Mouse (Mus musculus) layer of hippocampus, postnatal 14 days (tissue): Measurements from ENCODE around the gene Atp6v1a. TPM values are rescaled to one million over a fixed set of nuclear protein-coding genes. Genes with fewer than 3 reads are reported as not detected.

Experiments used
- DNase-seq, 2 experiments: peaks; one replicate each; pipeline ENCODE4 v3.0.0; 2021 to 2022; ENCODE audit warnings: low spot score in 2 of 2, mixed read lengths in 1 of 2
- long read RNA-seq, 2 experiments: library from polyadenylated mRNA; stranded (forward); transcript quantifications; one replicate each; pipeline ENCODE4 v2.0.0; 2021
- total RNA-seq, 2 experiments: library from RNA; stranded (reverse); gene quantifications; 2 replicates each; pipeline ENCODE4 v1.2.3; 2021

The Atp6v1a gene
- total RNA-seq, result 100 to 1,000 TPM; 491 to 508 TPM
- long read RNA-seq, experiment 1, full-length matches to known transcripts, result 415 of 516 reads
- long read RNA-seq, experiment 1, partial matches to known transcripts, result 61 of 516 reads
- long read RNA-seq, experiment 1, other reads (novel, unspliced or antisense), result 40 of 516 reads
- long read RNA-seq, experiment 2, full-length matches to known transcripts, result 412 of 563 reads
- long read RNA-seq, experiment 2, partial matches to known transcripts, result 103 of 563 reads
- long read RNA-seq, experiment 2, other reads (novel, unspliced or antisense), result 48 of 563 reads

DNA sequence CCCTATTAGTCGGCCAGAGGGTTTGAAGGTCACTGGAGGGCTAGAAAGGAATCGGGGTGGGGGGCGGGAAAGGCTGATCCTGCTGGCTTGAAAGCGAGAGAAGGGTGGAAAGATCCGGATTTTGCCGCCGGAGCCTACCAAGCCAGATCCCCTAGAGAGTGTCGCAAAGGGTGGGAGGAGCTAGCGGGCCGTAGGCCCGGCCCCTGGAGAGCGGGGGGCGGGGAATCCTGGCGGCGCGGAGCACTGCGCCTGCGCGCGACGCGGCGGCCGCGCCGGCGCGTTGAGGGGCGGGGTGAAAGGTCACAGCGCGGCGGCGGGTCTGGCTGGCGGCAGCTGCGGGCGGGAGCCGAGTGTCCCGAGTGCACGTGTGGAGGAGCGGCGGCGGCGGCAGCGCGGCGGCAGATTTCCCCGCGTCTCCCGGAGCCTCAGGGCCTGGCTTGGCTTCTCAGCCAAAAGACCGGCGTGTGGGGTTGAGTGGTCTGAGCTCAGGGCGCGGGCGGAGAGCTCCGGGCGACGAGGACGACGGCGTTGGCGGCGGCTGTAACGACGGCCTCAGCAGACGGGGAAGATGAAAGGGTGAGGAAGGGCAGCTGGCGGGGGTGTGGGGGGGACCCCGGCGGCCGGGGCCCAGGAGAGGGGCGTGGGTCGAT lies at the start of gene Atp6v1a, which contains the start of gene Naa50:
Gene Atp6v1a, minus strand, starts transcription at position 170 of the 650 bp plus-strand sequence.
Gene Naa50, plus strand, starts transcription at position 295 of the 650 bp plus-strand sequence.
- peak; percentile 87 to 95 for DNase-seq

DNA sequence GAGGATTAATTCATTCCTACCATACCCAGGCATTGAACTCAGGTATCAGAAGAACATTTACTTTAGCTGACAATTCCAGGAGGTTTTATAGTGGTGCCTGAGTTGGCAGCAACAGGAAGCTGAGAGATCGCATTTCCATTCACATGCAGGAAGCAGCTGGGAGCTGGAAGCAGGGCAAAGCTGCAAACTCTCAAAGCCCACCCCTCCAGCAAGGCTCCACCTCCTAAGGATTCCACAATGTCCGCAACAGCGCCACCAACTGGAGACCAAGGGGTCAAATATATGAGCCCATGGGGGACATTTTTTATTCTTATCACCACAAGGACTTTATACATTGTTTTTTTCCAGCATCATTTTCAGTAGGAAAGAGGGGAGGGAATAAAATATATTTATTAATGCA lies 49.3 kb upstream of the Atp6v1a start:
- no peak for DNase-seq

DNA sequence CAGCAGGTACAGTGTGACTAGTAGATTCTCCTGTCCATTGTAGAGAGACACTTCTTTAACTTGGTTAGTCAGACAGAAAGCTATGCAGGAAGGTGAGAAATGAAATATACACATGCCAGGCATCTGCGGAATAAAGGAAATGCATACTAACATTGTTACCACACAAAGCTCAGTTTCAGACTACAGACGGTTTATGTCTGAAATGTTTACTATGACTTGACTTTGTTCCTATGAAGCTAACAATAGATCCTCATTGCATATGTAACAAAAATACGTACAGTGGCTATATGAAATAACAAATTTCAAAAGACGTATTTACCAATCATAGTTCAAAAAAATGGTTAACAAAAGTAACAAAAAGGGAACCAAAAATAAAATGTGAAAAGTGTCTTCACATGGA lies 47.7 kb upstream of the Atp6v1a start:
- DNase-seq, result no peak

DNA sequence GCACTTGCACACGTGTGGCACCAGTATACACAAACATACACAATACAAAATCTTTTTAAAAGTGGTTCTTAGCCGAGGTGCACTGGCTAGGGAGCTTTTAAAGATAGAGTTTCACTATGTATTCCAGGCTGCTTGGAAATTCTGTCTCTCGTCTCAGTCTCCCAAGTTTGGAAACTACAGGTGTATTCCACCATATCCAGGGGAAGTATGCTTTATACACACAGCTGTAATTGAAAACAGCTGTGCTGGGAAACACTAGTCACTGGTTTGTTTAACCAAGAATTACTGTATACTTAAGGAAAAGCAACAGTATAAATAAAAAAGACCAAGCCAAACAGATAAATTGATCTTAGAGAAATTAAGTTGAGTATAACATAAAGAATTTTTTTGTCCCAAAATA lies 45.3 kb upstream of the Atp6v1a start:
- DNase-seq, result no peak

DNA sequence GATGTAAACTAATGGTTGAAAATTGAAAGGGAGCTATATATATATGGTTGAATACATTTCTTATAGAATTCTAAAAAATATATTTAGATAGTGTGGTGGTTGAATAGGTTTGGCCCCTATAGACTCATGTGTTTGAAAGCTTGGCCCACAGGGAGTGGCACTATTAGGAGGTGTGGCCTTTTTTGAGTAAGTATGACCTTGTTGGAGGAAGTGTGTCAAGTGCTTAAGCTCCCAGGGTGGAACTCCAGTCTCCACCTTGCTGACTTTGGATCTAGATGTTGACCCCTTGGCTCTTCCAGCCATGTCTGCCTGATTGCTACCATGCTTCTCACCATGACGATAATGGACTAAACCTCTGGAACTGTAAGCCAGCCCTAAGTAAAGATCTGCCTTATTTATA lies 43.1 kb upstream of the Atp6v1a start:
- no peak for DNase-seq

DNA sequence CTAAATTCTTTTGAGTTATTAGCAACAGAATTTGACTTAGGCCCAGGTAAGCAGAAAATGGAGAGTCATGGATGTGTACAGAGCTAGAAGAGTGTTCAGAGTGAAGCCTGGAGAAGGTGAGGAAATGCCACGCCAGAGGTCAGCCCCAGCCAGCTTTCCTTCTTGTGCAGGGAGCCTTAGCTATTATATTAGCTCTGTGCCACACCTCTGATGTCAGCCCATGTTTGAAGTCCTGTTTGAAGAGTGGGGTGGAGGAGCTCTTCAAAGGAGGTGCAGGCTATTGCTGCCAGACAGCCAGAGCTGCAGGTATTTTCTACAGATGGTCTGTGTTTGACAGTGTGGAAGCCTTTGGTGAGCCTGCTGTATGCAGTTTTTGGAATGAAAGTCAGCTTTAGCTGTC lies 39.0 kb upstream of the Atp6v1a start:
- no peak for DNase-seq

DNA sequence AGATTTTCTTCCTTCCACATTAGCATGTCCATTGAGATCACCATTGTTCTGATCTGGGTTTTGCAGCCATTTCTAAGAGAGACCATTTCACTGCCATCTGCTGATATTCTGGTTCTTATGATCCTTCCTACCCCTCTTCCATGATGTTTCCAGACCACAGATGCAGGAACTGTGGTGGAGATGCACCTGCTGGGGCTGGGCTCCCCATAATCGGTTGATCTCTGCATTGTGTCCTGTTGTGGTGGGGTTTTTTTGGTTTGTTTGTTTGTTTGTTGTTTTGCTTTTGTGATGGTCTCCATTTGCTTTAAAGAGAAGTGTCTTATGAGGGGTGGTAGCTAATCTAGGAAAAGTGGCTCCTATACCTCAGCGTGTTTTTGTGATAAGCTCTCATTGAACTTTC lies 37.0 kb upstream of the Atp6v1a start:
- DNase-seq, result no peak

DNA sequence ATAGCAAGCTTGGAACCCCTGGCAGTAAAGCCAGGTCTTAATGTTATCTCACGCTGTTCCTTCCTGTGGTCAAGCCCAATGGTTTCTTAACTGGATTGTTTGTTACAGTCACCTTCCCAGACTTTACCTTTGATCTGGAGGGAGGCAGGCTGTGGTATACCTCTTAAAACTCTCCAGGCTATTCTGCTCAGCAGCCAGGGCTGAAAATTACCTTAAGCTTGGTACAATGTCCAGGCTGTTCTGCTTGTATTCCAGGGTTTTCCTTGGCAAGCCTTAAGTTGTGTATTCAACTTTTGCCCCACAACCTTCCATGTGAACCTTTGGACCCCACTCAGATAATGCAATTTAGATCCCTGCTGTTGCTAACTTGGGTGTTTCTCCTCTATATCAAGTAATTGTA lies 35.5 kb upstream of the Atp6v1a start:
- DNase-seq, result no peak

DNA sequence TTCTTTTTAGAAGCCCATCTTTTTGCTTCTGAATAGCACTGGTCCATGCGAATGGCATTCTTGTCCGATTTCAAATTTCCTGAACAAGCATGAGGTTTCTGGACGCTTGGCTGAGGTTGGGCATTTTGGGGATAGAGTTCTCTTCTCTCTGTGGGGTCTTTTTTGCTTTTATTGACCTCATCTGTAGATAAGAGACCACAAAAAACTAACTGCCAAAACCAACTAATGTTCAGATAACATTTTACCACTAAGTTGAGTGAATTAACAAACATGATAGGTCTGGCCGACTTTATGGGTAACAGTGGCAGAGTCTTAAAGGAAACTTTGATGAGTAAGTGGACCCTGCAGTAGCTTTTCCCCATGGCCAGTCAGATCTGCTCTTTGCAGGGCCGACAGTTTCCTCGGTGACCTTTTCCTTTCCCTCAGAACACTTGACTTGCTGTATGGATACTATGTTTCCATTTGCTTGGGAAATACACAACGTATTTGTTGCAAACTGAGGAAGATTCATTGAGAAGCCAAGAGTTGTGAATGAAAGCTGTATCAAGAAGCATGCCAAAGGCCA lies 34.5 kb upstream of the Atp6v1a start:
- no peak for DNase-seq

DNA sequence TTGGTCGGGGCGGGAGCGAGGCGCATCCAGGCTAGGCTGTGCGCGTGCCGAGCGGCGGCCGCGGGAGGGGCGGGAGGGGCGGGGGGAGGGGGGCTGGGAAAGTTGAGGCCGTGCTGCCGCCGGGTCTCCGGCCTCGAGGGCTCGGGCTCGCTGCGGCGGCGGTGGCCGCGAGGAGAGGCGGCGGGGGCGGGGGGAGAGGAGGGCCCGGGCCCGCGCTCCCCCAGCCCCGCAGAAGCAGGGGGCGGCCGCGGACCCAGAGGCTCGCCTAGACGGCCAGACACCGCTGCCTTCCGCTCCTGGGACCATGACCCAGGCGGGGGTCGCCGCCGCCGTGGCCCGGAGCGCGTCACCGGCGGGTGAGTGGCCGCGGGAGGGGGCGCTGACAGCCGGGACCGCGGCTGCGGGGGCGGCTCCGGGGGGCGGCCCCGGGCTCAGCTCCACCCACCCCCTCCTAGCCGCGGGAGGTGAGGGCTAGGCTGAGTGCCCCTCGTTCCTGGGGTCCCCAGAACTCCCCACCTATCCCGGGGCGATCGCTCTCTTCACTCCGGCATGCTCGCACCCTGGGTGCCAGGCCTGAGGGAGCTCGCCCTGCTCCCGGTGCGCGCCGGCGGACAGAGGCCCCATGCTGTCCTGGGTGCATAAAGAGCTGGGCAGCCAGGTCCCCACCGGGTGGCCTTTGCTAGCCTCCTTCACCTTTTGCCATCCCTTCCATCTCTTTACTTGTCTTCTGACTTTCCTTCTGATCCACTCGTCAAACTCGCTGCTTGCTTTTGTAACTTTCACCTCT lies 33.8 kb upstream of the Atp6v1a start, which contains the start of gene Usf3:
Gene Usf3, plus strand, starts transcription at position 92 of the 787 bp plus-strand sequence.
- DNase-seq, result peak; percentile 41 to 51

DNA sequence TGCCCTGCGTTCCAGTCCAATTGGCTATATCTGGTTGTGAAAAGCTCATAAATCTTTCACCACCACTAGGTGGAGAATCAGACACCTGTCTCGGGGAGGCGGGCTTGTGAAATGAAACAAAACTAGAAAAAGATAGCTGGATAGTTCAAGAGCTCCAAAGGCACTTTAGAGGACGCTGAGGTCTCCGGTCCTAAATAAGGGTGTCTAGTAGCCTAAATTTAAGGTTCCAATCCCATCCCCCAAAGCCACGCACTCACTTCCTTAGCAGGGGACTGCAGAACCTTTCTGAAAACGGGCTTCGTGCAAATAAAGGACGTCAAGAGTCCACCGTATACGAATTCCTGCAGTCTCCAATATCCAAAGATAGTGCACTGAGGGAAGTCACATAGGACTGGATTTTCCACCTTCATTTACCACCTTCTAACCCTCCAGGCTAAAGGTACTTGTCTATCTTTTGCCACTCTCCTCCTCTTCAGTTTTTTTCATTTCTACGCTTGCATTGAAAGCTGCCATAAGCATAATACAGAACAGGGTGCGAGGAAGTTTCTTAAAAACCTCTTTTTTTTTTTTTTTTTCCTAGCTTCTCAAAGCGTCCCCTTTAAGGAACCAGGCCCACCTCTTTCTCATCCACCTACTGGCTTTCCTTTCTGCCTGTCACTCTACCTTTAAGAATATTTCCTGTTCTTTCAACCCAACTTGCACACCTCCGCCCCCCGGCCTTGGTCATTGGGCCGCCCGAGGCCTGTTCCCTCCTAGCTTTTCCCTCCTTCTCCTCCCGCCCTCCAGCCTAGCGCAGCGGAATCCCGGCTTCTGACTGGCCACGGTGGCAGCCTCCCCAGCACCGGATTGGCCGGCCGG lies 33.0 kb upstream of the Atp6v1a start:
- DNase-seq, result peak; percentile 97 to 99

DNA sequence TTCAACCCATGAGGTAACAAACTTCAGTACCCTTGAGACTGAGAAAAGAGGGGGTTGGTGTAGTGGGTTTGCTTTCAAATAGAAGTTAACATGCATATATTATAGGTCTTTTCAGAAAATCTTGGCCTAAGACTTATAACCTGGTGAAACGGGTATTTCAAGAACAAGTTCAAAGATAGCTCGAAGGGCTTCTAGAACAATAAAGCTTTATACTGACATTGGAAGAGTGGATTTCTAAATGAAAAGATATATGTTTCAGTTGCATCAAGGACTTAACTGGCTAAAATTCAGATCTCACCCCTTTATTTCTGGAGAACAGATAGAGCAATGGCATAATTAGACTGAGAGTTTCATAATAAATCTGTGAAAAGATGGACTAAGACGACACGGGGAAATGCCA lies 29.5 kb upstream of the Atp6v1a start:
- no peak for DNase-seq

DNA sequence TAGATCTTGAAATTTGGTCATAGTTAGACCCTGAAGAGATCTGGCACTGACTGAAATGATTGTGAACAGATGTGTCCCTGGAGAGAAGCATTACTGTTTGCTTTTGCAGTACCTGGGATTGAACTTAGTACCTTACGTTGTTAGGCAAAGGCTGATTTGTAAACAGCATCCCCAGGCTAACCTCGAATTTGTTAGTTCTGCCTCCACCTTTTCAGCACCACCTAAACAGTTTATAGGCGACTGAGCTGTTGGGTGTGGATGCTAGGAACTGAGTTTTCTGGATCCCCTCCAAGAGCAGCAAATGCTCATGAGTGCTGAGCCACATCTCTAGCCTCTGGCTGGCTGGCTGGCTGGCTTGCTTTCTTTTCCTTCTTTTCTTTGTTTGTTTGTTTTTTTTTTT lies 25.7 kb upstream of the Atp6v1a start:
- DNase-seq, result no peak

DNA sequence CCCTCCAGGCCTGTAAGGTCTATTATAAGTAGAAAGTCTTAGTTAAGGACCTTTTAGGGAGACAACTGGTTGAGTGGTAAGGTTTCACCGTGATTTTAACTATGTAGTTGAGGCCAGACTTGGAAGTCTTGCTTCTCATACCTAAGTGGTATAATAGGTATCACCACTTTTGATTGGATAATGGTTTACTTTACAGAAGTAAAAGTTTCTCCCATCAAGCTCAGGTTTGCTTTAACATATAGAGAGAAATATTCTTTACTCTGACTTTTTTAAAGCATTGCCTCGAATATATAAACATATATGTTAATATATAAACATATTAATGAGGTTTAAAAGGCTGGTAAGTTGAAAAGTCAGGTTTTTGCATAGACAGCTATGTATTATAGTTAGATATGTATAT lies 24.3 kb upstream of the Atp6v1a start:
- DNase-seq, result no peak

DNA sequence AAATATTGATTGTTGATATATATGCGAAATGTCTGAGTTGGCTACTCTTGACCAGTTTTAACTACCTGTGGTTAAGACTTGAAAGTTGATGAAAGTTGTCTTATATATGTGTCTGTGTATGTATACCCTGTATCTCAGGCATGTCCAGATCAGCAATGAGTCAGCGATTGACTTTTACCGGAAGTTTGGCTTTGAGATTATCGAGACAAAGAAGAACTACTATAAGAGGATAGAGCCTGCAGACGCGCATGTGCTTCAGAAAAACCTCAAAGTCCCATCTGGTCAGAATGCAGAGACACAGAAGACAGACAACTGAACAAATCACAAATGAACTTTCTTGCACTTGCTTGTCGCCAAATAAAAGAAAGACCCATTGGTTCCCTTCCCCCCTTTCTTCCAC lies 19.8 kb upstream of the Atp6v1a start:
- no peak for DNase-seq

DNA sequence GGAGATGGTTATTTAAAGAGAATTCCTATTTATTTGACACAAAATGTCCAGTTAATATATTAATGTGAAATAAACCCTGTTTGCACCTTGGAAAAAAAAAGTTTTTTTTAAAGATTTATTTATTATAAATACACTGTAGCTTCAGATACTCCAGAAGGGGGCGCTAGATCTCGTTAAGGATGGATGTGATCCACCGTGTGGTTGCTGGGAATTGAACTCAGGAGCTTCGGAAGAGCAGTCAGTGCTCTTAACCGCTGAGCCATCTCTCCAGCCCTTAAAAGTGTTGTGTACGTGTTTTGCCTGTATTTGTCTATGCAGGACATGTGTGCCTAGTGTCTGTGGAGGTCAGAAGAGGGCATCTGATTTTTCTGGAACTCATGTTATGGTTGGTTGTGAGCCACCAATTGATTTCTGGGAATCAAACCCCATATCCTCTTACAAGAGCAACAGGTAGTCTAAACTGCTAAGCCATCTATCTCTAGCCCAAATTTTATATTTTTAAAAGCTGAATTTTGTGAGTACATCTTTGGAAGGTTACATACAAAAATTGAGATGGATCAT lies 15.1 kb upstream of the Atp6v1a start:
- DNase-seq, result no peak

DNA sequence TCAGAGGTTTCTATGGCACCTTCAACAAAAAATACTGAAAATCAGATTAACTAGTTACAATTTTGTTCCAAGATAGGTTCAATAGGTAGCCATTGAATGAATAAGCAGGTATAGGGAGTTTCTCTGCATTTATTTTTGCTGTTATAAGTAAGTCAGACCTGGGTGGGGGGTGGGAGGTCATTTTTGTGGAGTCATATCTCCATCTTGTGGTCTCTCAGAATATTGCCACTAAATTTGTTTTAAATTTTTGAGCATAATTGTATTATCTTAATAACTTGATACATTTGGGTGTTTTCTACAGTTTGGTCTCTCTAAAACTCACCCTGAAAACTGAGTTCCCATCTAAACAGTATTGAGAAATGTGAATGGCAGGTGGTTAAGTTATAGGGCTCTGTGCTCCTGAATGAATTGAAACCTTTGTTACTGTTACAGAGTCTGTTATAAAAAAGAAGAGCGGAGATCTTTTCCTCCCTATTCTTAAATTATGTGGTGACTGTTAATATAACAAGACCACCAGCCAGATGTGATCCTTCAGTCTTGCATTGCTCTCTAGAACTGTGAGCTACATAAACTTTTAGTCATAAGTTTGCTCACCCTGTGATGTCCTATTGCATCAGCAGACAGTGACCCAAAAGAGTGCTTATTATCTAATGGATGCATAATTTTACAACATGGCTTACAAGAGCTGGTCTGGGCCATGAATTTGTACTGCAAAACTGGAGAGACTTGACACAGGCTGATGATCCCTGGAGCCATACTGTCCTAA lies 9.7 kb upstream of the Atp6v1a start:
- DNase-seq, result no peak

DNA sequence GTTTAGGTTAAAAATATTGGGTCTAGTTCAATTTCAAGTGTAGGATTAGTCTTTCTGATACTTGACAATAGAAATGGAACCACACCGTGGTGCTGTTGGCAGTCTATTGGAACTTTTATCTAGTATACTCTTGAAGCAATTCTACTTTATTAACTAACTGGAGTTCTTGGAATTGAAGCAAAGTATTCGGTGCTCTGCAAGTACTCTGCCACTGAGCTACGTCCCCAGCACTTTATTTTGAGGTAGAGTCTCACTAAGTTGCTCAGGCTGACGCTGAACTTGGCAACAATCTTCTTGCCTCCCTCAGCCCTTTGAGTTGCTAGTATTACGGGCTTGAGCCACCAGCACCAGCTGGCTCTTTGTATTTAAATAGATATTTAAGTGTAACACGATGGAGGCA lies 2.0 kb upstream of the Atp6v1a start:
- DNase-seq, result no peak

DNA sequence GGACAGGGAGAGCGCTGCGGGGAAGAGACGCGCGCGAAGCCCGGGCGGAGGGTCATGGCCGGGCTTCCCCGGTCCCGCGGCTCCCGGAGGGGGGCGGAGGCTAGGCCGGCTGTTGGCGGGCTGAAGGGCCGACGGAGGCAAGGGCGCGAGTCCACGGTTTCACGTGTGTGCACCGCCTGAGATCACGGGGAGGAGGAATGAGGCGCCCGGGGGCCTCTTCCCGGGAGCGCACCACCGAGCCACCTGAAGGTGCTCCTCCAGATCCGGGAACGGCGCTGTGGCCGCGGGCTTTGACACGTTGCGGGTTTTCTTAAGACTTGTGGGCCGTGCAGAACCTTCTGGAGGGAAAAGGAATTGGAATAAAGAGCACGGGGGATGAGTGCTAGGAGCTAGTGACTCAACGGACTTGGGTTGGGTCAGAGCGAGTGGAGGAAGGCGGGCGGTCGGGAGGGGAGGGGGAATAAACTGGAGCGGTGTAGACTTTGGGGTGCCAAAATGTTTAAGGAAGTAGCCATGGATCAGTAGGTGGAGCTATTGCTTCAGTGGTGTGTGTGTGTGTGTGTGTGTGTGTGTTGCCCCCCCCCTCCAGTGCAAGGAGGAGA lies 782 bp upstream of the Atp6v1a start:
- peak; percentile 62 to 77 for DNase-seq
